Mouse (Mus musculus) frontal cortex, adult 2 months (tissue): ENCODE measurements around the gene Olfr913. TPM values are rescaled to one million over a fixed set of nuclear protein-coding genes. Genes with fewer than 3 reads are reported as not detected.

Experiments
- DNase-seq, 2 experiments: peaks; one replicate each; pipeline ENCODE4 v3.0.0; 2022; ENCODE audit warnings: low spot score in 1 of 2; ENCODE audit errors: extremely low spot score in 1 of 2
- polyA plus RNA-seq: library from polyadenylated mRNA; depleted of rRNA; stranded (reverse); fragments of >200 nt; gene quantifications from 2 replicates; pipeline ENCODE4 v1.2.3, GENCODE M21; 2012; rRNA removed

Gene Olfr913
- not detected in 2 replicates for polyA plus RNA-seq

DNA sequence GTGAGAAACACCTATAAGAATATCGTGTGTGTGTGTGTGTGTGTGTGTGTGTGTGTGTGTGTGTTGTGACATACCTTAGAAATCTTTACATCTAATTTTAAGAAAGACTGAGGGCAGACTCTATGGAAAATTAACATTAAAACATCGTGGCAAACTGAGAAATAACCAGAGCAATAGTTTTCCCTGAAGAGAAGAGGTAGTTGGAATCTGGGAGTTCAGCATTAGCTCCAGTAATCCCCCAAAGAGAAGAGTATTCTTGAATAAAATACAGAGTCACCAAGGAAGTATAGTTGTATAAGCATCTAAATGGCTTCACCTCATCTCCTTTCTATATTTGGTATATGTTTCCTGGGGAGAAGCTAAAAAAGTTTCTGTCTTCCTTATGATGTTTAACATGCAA is at the start of gene Olfr913:
Gene Olfr913 (plus strand): TSS at position 301 of the 400 bp plus-strand sequence.
- no peak for DNase-seq

DNA sequence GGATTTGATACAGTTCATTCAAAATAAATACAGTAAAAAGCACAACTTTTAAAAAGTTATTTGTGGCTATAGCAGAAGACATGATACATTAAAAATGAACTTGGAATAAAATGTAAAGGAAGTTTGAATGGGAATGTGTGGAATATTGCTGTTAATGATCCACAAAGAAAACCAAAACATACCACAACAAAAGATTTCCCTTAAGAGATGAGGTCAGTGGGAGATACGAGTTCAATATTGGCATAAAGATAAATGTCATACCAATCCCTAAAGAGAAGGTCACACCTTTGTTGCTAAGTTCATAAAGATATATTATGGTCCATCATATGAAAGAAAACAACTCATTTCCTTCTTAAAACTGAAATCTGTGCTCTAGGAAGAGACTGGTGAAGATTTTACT is 12.7 kb upstream of the Olfr913 start, which contains the start of gene Olfr912:
Gene Olfr912 (plus strand): TSS at position 301 of the 400 bp plus-strand sequence.
- DNase-seq = no peak

DNA sequence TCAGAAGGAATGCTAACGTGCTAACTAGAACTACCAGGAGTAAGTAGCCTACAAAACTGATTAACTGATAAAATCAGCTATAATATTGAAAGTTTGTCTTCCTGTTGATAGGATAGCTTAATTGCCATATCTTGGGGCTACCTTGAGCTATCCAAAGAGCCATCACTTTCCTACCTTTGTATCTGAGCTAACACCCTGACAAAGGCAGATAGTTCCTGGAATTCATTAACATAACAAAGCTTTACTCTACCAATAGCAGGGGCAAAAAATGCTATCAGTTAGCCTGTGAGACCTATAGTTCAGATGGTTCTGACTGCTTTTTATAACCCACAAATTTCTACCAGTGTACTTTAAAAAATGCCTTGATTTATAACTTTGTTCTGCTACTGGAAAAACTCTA is 1.5 kb upstream of the Olfr913 start:
- DNase-seq = no peak

DNA sequence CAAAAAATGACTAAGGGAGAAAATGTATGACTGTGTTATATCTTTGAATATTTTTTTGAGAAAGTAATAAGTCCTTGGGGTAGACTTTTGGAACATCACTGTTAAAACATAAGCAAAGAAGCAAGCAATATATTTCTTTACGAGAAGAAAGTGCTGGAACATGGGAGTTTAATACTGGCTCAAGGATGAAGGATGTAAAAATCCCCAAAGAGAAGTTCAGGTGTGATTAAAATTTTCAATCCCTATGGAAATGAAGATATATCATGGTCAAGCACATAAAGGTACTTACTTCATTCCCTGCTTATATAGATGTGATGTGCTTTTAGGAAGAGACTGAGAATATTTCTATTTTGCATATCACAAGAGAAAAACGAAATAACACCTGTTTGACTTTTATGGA is 12.2 kb downstream of the Olfr913 start, which contains the start of gene Olfr914:
Gene Olfr914 (plus strand): TSS at position 301 of the 400 bp plus-strand sequence.
- no peak for DNase-seq

- DNase-seq = no peak
These were observed 39.8 kb downstream of the Olfr913 start for GRCm38 (mm10) chr9:38632406-38632805.

Other genes with a start within 250 kb of the Olfr913 start
- not detected in 2 replicates for gene Olfr898, start 244.3 kb upstream of the Olfr913 start, polyA plus RNA-seq
- not detected in 2 replicates for gene Olfr250, start 225.9 kb upstream of the Olfr913 start, polyA plus RNA-seq
- not detected in 2 replicates for gene Olfr251, start 215.7 kb upstream of the Olfr913 start, polyA plus RNA-seq
- gene Olfr147, start 191.1 kb upstream of the Olfr913 start, polyA plus RNA-seq = not detected in 2 replicates
- not detected in 2 replicates for gene Olfr901, start 163.3 kb upstream of the Olfr913 start, polyA plus RNA-seq
- not detected in 2 replicates for gene Olfr902, start 145.1 kb upstream of the Olfr913 start, polyA plus RNA-seq
- gene Olfr904, start 129.6 kb upstream of the Olfr913 start, polyA plus RNA-seq = not detected in 2 replicates
- not detected in 2 replicates for gene Olfr905, start 121.7 kb upstream of the Olfr913 start, polyA plus RNA-seq
- not detected in 2 replicates for gene Olfr906, start 105.7 kb upstream of the Olfr913 start, polyA plus RNA-seq
- gene Olfr907, start 97.0 kb upstream of the Olfr913 start, polyA plus RNA-seq = not detected in 2 replicates
- not detected in 2 replicates for gene Olfr911-ps1, start 71.2 kb upstream of the Olfr913 start, polyA plus RNA-seq
- not detected in 2 replicates for gene Olfr910, start 54.9 kb upstream of the Olfr913 start, polyA plus RNA-seq
- gene Olfr912, start 12.6 kb upstream of the Olfr913 start, polyA plus RNA-seq = not detected in 2 replicates
- not detected in 2 replicates for gene Olfr914, start 12.3 kb downstream of the Olfr913 start, polyA plus RNA-seq
- gene Olfr916, start 67.1 kb downstream of the Olfr913 start, polyA plus RNA-seq = not detected in 2 replicates
- not detected in 2 replicates for gene Olfr917, start 73.1 kb downstream of the Olfr913 start, polyA plus RNA-seq
- gene Olfr918, start 81.8 kb downstream of the Olfr913 start, polyA plus RNA-seq = not detected in 2 replicates
- 0.11 TPM in 1 of 2 replicates, not detected in the other for gene Olfr919, start 110.9 kb downstream of the Olfr913 start, polyA plus RNA-seq
- gene Vwa5a, start 125.5 kb downstream of the Olfr913 start, polyA plus RNA-seq = 7.5 and 9.8 TPM in 2 replicates
- gene Olfr920, start 159.5 kb downstream of the Olfr913 start, polyA plus RNA-seq = 0.18 and 0.19 TPM in 2 replicates
- gene Olfr921, start 180.3 kb downstream of the Olfr913 start, polyA plus RNA-seq = 0.06 and 0.08 TPM in 2 replicates
- not detected in 2 replicates for gene Olfr922, start 221.9 kb downstream of the Olfr913 start, polyA plus RNA-seq
- not detected in 2 replicates for gene Olfr923, start 233.8 kb downstream of the Olfr913 start, polyA plus RNA-seq